Mouse (Mus musculus) cerebellum, adult 9-10 months (tissue): ENCODE measurements around the gene Msi2.

Experiments
- DNase-seq: peaks from one replicate; pipeline ENCODE4 v3.0.0; 2022

Msi2 gene

GRCm38 (mm10) chr11:88430292-88430691 is 288.0 kb downstream of the Msi2 start:
- no peak for DNase-seq

- DNase-seq, result no peak
These were observed 288.6 kb downstream of the Msi2 start for GRCm38 (mm10) chr11:88429680-88430079.

DNA sequence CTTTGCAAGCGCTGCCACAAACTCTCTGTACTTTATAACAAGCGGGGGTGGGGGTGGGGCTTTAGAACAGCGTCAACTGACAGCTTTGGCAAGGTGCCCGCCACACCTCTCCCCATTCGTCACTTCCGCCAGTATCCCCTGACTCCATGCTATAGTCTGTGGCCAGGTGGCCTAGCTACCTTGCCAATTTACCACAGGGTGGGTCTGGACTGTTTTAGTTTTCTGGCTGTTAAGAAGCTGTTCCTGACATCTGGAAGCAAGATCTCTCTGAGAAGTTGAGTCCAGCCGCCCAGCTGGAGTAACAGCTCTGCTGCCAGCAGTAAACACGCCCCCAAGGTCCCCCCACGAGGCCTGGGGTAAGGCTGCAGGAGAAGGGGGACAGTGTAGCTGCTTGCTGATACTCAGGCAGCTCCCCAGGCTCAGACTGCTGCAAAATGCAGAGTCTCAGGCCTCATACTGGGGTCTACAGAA is 292.6 kb downstream of the Msi2 start:
- no peak for DNase-seq

- DNase-seq, result no peak
These were observed 294.1 kb downstream of the Msi2 start for GRCm38 (mm10) chr11:88424034-88424767.

- DNase-seq, result no peak
These were observed 297.2 kb downstream of the Msi2 start for GRCm38 (mm10) chr11:88421057-88421578.

DNA sequence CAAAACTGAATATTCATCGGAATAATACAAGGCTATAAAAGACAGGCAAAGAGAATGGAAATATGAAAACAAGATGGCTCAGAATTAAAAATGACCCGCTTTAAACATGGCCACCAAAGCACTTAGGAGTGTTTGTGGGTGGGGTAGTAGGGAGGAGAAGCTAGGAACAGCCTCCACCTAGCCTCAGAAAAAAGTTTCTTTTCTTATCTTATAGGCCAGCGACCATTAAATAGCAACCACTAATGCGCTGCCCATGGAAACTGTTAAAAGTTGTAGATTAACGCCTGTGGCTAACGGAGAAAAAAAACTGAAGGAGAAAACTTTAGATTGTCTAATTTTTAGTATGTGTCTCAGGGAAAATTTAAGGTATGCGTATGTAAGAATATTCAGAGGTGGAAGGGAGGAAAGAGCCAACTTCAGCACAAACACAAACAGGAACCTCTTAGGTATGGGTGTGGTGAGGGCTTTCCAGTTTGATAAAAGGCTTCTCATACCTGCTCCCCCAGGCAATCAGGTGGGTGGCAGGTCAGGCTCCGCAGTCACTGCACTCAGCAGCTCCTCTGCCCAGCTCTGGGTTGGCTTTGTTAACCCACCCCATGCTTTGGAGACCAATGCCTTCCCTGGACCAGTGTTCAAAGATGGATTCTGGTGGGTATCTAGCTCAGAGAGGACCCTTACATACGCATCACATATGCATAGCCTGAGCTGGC is 298.5 kb downstream of the Msi2 start:
- DNase-seq, result no peak

GRCm38 (mm10) chr11:88419064-88419463 is 299.2 kb downstream of the Msi2 start:
- no peak for DNase-seq

DNA sequence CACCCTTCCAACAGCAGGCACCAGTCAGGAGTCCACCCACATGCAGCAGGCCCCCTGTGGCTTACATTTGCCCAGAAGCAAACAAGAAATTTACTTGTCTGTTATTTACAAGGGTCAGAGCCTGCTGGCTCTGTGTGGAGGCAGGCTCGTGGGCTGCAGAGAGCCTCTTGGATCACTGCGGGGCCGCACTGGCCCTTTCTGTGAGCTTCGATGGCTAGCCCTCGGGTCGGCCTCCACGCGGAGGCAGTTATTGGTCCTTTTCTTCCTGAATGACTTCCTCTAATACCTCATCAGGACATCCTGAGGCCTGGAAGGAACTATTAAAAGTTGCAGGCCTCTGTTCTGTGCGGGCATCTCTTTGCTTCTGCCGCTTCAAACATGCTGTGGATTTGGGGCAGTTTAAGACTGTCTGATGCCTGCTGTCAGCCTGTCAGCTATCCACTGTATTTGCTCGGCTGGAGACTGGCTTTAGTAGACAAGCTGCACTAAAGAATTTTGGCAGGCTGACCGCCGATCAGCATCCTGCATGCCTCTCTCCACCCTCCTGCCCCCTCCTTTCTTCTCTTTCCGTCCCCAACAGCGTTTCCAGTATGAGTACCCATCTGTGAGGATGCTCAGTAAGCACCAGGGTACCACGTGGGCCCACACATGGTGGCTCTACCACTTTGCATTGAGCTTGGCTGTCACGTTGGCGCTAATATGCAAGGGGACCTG is 304.0 kb downstream of the Msi2 start:
- DNase-seq, result peak; percentile 74

DNA sequence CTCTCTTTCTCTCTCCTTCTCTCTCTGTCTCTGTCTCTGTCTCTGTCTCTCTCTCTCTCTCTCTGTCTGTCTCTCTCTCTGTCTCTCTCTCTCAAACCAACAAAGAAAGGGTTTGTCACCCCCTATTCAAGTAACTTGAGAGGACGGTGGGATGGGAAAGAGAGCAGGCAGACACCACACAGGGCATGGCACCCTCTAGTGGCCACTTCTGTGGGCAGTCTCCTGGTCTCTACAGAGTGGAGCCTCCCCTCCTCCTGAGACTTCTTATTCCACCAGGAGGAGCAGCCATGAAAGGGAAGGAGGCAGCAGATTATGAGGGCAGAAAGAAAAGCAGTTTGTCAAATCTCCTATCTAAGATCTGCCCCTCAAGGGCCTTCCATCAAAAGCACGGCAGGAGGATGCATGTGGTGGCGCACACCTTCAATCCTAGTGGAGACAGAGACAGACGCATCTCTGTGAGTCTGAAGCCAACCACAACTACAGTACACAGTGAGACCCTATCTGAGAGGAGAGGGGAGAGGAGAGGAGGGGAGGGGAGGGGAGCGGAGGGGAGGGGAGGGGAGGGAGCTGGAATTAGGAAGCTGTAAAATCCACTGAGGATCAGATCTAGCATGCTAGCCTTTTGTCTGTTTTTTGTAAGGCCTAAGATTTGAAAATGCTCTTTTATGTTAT is 305.8 kb downstream of the Msi2 start:
- peak; percentile 64 for DNase-seq

GRCm38 (mm10) chr11:88408305-88408704 is 310.0 kb downstream of the Msi2 start:
- DNase-seq, result no peak

DNA sequence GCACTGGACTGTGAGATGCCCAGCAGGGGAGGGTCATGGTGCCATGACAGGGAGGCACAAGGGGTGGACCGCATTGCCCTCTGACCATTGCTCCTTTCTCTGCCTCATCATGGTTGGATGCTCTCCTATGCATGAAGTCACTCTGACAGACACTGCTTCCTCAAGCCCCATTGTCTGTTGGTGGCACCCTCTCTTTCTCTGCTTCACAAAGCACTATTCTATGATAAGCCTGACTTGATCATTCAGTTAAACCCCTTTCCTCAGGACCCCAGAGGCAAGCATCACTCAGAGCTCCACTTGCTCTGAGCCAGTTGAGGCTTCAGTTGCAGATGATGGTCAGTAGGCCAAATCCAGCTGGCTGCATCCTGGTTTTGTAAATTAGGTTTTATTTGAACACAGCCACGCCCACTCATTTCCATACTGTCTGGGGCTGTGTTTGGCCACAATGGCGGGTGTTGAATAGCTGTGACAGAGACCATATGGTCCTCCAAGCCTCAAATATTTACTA is 311.9 kb downstream of the Msi2 start:
- DNase-seq, result no peak

- peak; percentile 68 for DNase-seq
These were observed 313.3 kb downstream of the Msi2 start for GRCm38 (mm10) chr11:88404816-88405613.

DNA sequence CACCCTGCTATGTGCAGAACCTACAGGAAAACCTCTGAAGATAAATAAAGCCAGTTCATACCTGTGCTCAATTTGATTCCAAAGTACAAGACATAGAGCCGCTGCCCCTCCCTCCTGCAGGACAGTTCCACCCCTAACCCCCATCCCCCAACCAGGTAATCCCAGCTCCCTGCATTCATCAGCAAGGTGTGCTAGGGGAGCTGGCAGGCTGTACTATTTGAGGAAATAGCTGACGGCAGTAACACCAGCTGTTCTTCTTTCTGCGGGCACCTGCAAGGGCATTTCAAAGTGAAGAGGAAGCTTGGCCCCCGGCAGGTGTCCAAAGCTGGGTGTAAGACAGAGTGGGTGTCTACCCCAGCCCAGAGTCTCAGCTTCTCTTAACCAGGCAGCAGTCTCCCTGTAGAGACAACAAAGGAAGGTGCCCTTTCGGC is 314.1 kb downstream of the Msi2 start:
- no peak for DNase-seq

- no peak for DNase-seq
These were observed 316.0 kb downstream of the Msi2 start for GRCm38 (mm10) chr11:88402290-88402689.

DNA sequence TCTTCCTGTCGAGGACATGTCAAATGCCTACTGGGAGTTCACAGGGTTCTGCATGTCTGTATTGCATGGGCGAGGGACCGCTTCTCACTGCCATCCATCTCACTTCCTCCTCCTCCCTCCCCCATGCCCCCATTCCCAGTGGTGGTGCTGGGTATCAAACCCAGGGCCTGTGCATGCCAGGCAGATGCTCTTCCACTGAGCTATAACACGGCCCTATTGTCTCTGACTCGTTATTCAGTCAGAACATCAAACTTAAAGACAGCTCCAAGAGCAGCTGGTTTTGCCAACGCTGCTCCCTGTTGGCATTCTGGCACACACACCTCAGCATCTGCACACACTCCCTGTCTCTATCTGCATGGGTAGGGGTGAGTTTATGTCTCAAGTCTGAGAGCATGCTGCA is 317.0 kb downstream of the Msi2 start:
- DNase-seq, result no peak

- DNase-seq, result no peak
These were observed 317.4 kb downstream of the Msi2 start for GRCm38 (mm10) chr11:88400926-88401325.

DNA sequence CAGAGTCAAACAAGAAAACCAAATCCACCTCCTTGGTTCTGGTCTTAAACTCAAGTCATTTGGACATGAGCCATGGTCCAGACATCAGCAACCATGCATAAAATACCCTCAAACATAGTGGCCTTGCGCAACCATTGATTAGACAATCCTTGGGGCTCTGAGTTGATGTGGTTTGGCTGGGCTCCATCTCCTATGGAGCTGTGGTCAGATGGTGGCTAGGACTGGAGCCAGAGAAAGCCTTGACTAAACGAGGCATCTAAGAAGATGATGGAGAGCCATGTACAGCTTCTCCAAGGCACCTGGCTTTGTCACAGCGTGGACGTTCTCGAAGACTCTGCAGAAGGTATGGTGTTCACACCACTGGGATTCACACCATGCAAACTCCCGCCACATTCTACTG is 318.1 kb downstream of the Msi2 start:
- peak; percentile 79 for DNase-seq

DNA sequence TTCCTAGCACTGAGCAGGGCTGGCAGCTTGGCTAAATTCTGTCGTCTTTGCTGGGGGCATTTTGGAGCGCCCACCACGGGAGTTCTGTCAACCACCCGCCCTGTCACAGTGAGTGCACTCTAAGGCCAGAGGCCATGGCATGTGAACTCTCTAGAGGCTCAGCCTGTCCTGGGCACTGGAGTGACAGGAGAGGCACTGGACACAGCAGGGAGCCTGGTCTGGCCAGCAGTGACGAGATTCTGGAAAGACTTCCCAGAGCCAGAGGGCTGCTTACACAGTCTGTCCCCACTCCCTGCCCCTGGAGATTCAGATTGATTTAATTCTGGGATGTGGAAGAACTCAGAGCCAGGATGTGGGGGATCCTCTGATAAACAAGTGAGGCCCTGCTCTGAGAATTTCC is 318.9 kb downstream of the Msi2 start:
- no peak for DNase-seq

DNA sequence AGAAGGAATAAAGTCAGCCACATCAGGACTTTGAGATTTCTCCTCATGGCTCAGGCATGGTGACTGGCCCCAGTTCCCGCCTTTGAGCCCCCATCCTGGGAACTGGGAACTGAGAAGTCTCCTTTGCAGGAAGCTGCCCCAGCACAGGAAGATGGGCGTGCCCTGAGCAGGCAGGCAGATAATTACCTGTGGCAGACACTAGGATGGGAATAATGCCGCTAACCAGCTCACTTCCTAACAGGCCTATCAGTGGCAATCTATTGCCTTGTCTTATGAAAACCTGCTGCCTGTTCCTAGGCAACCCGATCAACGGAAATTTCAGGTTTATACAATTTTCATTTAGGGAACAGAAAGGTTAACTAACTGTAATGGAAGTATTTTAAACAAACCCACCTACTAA is 319.3 kb downstream of the Msi2 start:
- no peak for DNase-seq

- DNase-seq, result no peak
These were observed 323.0 kb downstream of the Msi2 start for GRCm38 (mm10) chr11:88395076-88395990.
